Mouse (Mus musculus) heart, postnatal 0 days (tissue): ENCODE results near the gene Trpc7.

Source experiments
- CTCF ChIP-seq: IDR thresholded peaks from 2 replicates; pipeline ENCODE4 v1.5.1; 2016; ENCODE audit warnings: antibody characterized with exemption, control low read depth, low read depth
- EP300 ChIP-seq: IDR thresholded peaks from 2 replicates; pipeline ENCODE4 v1.6.1; 2016; ENCODE audit warnings: antibody characterized with exemption, low read depth

DNA sequence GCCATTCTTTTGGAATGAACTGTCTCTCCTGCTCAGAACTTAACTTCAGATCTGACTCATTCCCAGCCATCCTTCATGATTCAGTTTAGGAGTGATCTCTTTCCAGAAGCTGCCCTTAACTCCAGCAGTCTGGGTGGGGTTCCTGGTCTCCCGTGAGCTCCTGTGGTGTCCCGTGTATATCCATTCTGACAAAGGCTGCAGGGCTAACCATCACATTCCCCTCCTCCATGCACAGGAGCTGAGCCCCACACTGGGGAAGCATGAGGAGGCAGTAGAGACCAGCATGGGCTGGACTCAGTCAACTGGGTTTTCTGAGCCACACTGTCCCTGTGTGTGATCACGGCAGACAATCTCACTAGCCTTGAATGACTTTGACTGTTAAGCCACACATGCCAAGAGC, 90.7 kb downstream of the Trpc7 start:
- TF ChIP-seq CTCF (no peak), EP300 (no peak)
